Mouse (Mus musculus): ENCODE data around the gene Cmss1. TPM values are rescaled to one million over a fixed set of nuclear protein-coding genes. Genes with fewer than 3 reads are reported as not detected.
"Not testable (repeated sequence)": the region's sequence is repeated elsewhere in the genome, so short reads cannot be mapped to it uniquely, and the experiment has no call there.

Gene Cmss1
- polyA plus RNA-seq, 1 experiment from 2014 or later, result 55.5 TPM

DNA sequence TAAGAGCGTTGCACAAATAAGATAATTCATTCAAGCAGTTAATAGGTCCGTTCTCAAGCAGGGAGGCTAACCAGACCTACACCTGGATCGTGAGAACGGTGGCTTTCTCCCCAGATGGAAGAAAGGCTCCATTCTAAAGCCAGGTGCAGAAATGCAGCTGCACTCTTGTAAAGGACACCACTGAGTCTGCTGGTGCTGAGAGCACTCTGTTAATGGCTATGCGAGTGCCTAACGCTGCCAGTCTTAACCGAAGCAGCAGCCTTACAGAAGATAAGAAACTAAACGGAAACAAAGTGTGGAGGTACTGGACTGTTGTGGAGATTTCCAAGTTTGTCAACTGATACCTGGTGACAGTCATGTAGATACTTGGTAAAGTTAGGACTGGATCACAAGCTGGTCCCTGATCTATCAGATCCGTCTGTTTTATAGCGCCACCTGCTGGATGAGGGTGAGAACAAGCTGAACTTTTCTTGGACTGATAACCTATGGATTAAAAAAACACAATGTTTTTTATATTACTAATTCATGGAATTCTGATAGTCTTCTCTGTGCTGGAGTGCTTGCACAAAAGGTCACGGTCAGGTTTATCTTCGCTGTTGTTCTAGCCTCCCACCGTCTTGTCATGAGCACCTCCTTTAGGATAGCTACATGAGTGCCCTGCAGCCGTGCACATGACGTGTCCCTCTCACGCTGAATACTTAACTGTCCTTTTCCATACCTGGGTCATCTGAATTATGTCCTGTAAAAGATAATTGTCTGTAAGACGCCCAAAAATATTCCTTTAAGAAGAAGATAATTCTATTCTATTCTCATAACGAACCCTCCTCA is 208.1 kb downstream of the Cmss1 start:
- Histone ChIP-seq H3K27me3 (ENCODE audit: insufficient read depth, poor library complexity, severe bottlenecking) (no peaks in the 10 kb centered on the region), H3K9me3 (no peaks in the 10 kb centered on the region), H3K27ac (no peak overlapping the region), H3K4me3 (no peak overlapping the region), H3K4me1 (replicated peaks) (no peaks in the 10 kb centered on the region), H3K36me3 (no peaks in the 10 kb centered on the region)
- peak; percentile 60 for DNase-seq (ENCODE audit: low spot score)
- 67% methylated on average over 18 of the region's 18 CpGs for WGBS

DNA sequence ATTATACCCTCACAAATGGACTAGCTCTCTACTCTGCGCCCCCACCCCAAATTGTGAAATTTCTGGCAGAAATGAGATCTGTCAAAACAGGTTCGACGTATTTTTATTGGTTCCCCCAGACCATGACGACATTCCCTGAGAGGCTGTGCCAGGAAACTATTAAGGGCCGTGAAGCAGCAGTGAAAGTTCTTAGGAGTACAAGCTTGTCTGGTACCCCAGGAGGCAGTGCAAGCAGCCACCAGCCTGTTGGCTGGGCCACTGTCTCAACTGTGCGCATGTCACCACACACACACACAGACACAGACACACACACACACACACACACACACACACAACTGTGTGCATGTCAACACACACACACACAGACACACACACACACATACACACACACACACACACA is 208.8 kb downstream of the Cmss1 start:
- no peaks in the 10 kb centered on the region for H3K36me3 ChIP-seq
- H3K27me3 ChIP-seq (ENCODE audit: insufficient read depth, poor library complexity, severe bottlenecking), result no peaks in the 10 kb centered on the region
- H3K27ac ChIP-seq, result no peak overlapping the region
- no peak for DNase-seq (ENCODE audit: low spot score)
- whole genome bisulfite sequencing, result 84% methylated on average over 6 of the region's 6 CpGs
- H3K4me1 ChIP-seq (replicated peaks), result no peaks in the 10 kb centered on the region
- no peak overlapping the region for H3K4me3 ChIP-seq
- H3K9me3 ChIP-seq, result no peaks in the 10 kb centered on the region

DNA sequence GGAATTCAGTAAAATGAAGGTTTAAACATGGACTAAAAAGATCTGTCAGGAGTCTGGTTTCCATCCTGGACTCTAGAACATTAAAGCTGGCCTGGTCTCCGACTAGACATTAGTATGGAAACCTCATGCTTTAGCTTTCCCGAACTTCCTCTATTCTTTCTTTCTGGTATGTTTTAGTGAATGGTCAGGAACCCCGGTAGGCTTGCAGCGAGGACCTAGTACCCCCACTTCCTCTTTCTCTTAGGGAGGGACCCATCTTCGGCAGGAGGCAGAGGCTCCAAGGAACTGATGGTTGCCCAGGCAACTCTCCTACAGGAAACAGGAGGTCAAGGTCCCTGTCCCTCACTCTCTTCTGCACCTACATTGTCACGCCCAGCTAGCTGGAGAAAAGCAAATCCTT is 210.4 kb downstream of the Cmss1 start:
- no peaks in the 10 kb centered on the region for H3K4me1 ChIP-seq (replicated peaks)
- WGBS, result 76% methylated on average over 6 of the region's 6 CpGs
- no peak overlapping the region for H3K27ac ChIP-seq
- no peak overlapping the region for H3K4me3 ChIP-seq
- H3K27me3 ChIP-seq (ENCODE audit: insufficient read depth, poor library complexity, severe bottlenecking), result no peaks in the 10 kb centered on the region
- no peaks in the 10 kb centered on the region for H3K9me3 ChIP-seq
- H3K36me3 ChIP-seq, result no peaks in the 10 kb centered on the region
- DNase-seq (ENCODE audit: low spot score), result no peak

DNA sequence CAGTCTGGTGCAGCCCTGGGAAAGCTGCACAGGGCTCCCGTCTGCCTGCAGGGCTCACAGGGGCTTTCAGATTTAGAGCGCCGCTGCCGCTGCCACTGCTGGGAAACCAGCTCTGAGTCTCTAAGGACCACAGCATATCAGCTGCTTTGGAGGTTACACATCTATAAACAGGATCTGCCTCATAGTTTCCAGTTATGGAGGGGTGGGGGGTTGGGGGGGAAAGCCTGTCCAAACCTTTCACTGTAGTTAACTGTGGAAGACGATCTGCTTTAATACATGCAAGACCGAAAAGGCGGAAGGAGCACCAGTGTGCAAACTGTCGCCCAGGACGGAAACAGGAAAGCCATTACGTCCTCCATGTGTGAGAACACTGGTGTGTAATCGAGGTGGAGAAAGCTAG is 213.5 kb downstream of the Cmss1 start:
- Histone ChIP-seq H3K4me3 (no peak overlapping the region), H3K4me1 (replicated peaks) (no peaks in the 10 kb centered on the region), H3K36me3 (no peaks in the 10 kb centered on the region), H3K9me3 (no peaks in the 10 kb centered on the region), H3K27ac (no peak overlapping the region), H3K27me3 (ENCODE audit: insufficient read depth, poor library complexity, severe bottlenecking) (no peaks in the 10 kb centered on the region)
- WGBS, result 74% methylated on average over 11 of the region's 11 CpGs
- no peak for DNase-seq (ENCODE audit: low spot score)

DNA sequence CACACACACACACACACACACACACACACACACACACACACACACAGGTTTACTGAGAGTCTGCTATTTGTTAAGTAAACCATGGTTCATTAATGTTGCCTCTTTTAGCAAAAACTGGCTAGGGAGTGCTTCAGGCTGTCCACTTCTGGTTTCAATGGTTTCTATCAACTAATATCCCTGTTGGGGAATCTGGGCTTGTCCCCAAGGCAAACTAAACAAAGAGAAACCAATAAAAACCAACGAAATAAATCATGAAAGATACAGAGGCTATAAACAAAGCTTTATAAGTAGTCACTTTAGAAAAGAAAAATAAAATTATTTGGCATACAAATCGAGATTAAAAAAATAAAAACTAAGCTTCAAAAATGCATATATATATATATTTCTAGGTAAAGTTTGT is 214.2 kb downstream of the Cmss1 start:
- Histone ChIP-seq H3K4me1 (replicated peaks) (no peaks in the 10 kb centered on the region), H3K36me3 (no peaks in the 10 kb centered on the region), H3K4me3 (no peak overlapping the region), H3K27ac (no peak overlapping the region), H3K27me3 (ENCODE audit: insufficient read depth, poor library complexity, severe bottlenecking) (no peaks in the 10 kb centered on the region), H3K9me3 (no peaks in the 10 kb centered on the region)
- 75% methylated on average over 2 of the region's 2 CpGs for WGBS
- DNase-seq (ENCODE audit: low spot score), result no peak

- not testable (repeated sequence) for H3K27me3 ChIP-seq (ENCODE audit: insufficient read depth, poor library complexity, severe bottlenecking); H3K4me3 ChIP-seq; DNase-seq (ENCODE audit: low spot score); H3K9me3 ChIP-seq; H3K4me1 ChIP-seq (replicated peaks); H3K36me3 ChIP-seq; H3K27ac ChIP-seq
- WGBS, result 29% methylated on average over 27 of the region's 39 CpGs
Observed at GRCm38 (mm10) chr16:57391171-57391570, 215.5 kb downstream of the Cmss1 start.

- H3K4me1 ChIP-seq (replicated peaks), result no peaks in the 10 kb centered on the region
- H3K27ac ChIP-seq, result no peak overlapping the region
- WGBS, result 91% methylated on average over 15 of the region's 15 CpGs
Observed at GRCm38 (mm10) chr16:57389566-57390251, 217.0 kb downstream of the Cmss1 start.

DNA sequence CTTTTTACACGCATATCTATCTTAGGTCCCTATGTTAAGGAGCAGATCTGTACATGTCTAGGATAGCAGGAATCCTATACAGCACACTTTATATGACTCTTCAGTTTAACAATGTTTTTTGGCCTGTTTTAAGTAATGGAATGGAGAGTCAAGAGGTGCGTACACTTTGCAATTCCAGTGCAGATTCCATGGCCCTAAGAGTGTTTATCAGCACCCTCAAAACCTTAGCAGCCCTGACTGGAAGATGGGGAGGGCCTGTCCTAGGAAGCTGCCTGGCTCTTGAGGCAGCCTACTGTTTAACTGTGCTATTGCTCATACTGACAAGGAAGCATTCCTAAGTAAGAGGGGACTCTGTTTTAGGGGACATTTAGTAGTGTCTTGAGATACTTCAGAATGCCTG is 222.4 kb downstream of the Cmss1 start:
- WGBS, result 97% methylated on average over 2 of the region's 2 CpGs
- no peak for DNase-seq (ENCODE audit: low spot score)
- Histone ChIP-seq H3K36me3 (no peaks in the 10 kb centered on the region), H3K4me1 (replicated peaks) (no peaks in the 10 kb centered on the region), H3K9me3 (no peaks in the 10 kb centered on the region), H3K4me3 (no peak overlapping the region), H3K27me3 (ENCODE audit: insufficient read depth, poor library complexity, severe bottlenecking) (no peaks in the 10 kb centered on the region), H3K27ac (no peak overlapping the region)

More at GRCm38 (mm10) chr16:57389566-57390251, 217.0 kb downstream of the Cmss1 start:
- H3K36me3 ChIP-seq, result no peaks in the 10 kb centered on the region
- H3K27me3 ChIP-seq (ENCODE audit: insufficient read depth, poor library complexity, severe bottlenecking), result no peaks in the 10 kb centered on the region
- DNase-seq (ENCODE audit: low spot score), result no peak
- no peaks in the 10 kb centered on the region for H3K9me3 ChIP-seq
- H3K4me3 ChIP-seq, result no peak overlapping the region

- Histone ChIP-seq H3K9me3 (no peaks in the 10 kb centered on the region), H3K4me1 (replicated peaks) (no peaks in the 10 kb centered on the region), H3K27me3 (ENCODE audit: insufficient read depth, poor library complexity, severe bottlenecking) (no peaks in the 10 kb centered on the region), H3K36me3 (no peaks in the 10 kb centered on the region), H3K4me3 (no peak overlapping the region), H3K27ac (no peak overlapping the region)
- 81% methylated on average over 8 of the region's 8 CpGs for WGBS
- DNase-seq (ENCODE audit: low spot score), result no peak
Observed at GRCm38 (mm10) chr16:57383266-57383971, 223.2 kb downstream of the Cmss1 start.

- WGBS, result 89% methylated on average over 9 of the region's 9 CpGs
- Histone ChIP-seq H3K4me1 (replicated peaks) (no peaks in the 10 kb centered on the region), H3K9me3 (no peaks in the 10 kb centered on the region), H3K36me3 (no peaks in the 10 kb centered on the region), H3K27ac (no peak overlapping the region), H3K27me3 (ENCODE audit: insufficient read depth, poor library complexity, severe bottlenecking) (no peaks in the 10 kb centered on the region), H3K4me3 (no peak overlapping the region)
- no peak for DNase-seq (ENCODE audit: low spot score)
Observed at GRCm38 (mm10) chr16:57378631-57379330, 227.9 kb downstream of the Cmss1 start.

GRCm38 (mm10) chr16:57375248-57375837 is 231.3 kb downstream of the Cmss1 start:
- no peaks in the 10 kb centered on the region for H3K9me3 ChIP-seq
- no peak overlapping the region for H3K27ac ChIP-seq
- H3K4me1 ChIP-seq (replicated peaks), result no peaks in the 10 kb centered on the region
- no peak for DNase-seq (ENCODE audit: low spot score)
- H3K4me3 ChIP-seq, result no peak overlapping the region
- H3K36me3 ChIP-seq, result no peaks in the 10 kb centered on the region
- no peaks in the 10 kb centered on the region for H3K27me3 ChIP-seq (ENCODE audit: insufficient read depth, poor library complexity, severe bottlenecking)
- 89% methylated on average over 7 of the region's 7 CpGs for WGBS

- 90% methylated on average over 3 of the region's 3 CpGs for WGBS
- no peak for DNase-seq (ENCODE audit: low spot score)
Observed at GRCm38 (mm10) chr16:57372156-57372555, 234.5 kb downstream of the Cmss1 start.

More at GRCm38 (mm10) chr16:57372156-57372555, 234.5 kb downstream of the Cmss1 start:
- no peaks in the 10 kb centered on the region for H3K9me3 ChIP-seq
- H3K4me3 ChIP-seq, result no peak overlapping the region
- H3K4me1 ChIP-seq (replicated peaks), result peaks cover 11% of the 10 kb centered on the region
- H3K27ac ChIP-seq, result no peak overlapping the region
- H3K36me3 ChIP-seq, result no peaks in the 10 kb centered on the region
- no peaks in the 10 kb centered on the region for H3K27me3 ChIP-seq (ENCODE audit: insufficient read depth, poor library complexity, severe bottlenecking)

All from hindbrain, embryonic 10.5 days (tissue).